Mouse (Mus musculus) kidney, postnatal 10 days (tissue): Measurements from ENCODE around the gene Sh3bp5l.
"Not testable (repeated sequence)": the region's sequence is repeated elsewhere in the genome, so short reads cannot be mapped to it uniquely, and the experiment has no call there.

Experiments
- DNase-seq: peaks from one replicate; pipeline ENCODE4 v3.0.0; 2021; ENCODE audit warnings: mixed read lengths

Sh3bp5l gene

DNA sequence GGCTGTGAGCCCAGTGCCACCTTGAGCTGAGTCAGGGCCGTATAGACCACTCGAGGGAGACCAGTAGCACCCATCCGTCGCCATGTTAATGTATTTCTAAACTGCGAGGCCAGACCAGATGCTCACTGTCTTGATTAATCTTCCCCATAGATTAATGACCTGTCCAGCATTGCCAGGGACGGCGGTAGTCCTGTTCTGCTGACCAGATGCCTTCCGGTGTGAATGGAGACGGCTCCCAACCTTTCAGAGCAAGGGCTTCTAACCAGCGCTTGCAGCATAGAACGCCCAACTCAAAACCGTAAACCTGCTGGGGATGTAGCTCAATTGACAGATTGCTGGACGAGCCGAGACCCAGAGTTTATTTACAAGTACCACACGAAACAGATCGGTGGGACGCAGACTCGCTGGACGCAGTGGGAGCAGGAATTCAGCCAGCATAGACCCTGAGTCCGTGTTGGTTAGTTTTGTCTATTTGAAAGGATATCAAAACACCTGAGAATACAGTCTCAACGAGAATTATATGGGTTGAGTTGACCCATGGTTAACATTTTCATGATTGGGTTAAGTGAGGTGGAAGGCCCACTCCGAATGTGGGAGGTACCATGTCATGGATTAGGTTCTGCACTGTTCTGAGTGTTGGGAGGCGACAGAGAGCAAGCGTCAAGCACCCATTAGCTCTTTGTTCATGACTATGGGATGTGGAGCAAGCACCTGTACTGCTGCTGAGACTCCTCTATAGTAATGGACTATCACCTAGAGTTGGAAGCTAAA, 6.8 kb upstream of the Sh3bp5l start:
- DNase-seq, result no peak

DNA sequence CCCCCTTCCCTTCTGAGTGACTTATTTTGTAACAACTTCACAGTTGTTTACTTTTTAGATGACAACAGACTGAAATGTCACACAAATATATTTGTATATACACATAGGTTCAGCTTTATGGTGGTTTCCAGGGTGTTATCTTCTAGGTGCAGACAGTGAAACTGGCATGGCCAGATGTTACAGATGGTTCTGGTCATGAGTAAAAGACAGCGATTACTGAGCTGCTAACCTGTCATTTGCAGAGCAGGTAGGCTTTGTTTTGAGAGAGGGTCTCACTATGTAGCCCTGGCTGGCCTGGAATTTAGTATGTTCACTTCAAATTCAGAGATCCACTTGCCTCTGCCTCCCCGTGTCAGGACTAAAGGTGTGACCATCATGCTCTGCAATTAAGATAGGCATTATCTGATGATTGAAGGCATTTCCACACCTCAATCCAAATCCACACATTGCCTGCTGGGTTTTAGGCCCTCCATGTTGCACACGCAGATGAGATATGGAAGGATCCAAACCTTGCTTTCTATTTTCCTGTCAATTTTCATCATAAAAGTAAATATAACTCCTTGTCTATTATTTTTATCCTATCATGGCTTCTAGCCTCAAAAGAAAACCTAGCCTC, 5.8 kb upstream of the Sh3bp5l start:
- no peak for DNase-seq

DNA sequence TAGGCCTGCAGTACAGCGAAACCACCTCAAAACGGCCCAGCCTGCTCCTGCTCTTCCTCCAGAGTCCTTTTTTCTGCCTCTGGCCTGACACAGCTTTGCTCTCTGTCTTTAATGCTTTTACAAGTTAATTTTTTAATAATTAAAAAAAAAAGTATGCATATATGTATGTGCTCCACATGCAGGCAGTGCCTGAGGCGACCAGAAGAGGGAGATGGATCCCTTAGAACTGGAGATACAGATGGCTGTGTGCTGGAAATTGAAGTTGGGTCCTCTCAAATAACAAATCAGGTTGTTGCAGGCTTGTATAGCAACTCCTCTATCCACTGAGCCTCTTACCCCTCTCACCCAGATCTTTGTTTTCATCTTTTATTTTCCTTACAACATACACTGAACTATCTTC, 3.7 kb upstream of the Sh3bp5l start:
- no peak for DNase-seq

DNA sequence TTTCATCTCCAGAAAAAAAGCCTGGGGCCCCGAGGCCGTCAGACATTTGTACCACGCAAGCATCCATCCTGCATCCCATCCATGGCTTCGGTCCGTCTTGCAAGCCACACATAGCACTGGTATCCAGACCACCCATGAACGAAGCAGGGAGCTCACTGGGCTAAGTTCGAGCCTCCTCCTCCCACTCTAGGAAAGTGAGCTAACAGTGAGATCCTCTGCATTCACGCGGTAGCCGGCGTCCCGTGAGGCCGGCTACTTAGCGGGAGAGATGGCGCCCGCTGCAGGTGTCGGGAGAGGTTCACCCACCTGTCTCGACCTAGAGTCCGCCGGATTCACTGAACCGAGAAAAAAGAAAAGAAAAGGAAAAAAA, 633 bp upstream of the Sh3bp5l start:
- no peak for DNase-seq

DNA sequence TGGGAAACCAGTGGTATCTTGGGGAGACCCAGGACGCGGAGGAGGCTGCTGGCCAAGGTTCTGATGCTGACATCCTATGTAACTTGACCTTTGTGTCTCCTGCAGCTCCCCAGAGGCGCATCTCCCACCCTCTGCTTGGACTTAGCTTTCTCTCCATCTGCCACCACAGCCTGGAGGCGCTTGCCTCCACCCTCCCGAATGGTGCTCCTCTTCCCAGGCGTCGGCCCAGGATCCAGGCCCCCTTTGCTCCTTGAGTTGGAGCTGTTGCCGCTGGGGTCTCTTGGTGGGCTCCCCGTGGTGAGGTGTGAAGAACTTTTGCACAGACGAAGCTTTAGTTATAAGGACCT, 598 bp downstream of the Sh3bp5l start:
- no peak for DNase-seq

DNA sequence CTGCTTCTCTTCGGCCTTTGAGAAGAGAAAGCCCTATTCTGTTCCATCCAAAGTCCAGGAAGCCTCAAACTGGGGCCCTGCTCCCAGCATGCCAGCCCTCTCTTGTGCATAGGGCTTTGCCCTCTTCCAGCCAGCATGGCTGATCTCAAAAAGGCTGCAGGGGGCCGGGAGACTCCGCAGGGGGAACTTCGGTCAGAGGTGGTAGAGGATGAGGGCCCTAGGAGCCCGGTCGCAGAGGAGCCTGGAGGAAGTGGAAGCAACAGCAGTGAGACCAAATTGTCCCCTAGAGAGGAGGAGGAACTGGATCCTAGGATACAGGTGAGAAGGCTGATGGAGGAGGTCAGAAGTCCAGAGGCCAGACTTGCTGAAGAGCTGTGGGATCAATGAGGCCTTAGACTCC, 1.0 kb downstream of the Sh3bp5l start:
- no peak for DNase-seq

DNA sequence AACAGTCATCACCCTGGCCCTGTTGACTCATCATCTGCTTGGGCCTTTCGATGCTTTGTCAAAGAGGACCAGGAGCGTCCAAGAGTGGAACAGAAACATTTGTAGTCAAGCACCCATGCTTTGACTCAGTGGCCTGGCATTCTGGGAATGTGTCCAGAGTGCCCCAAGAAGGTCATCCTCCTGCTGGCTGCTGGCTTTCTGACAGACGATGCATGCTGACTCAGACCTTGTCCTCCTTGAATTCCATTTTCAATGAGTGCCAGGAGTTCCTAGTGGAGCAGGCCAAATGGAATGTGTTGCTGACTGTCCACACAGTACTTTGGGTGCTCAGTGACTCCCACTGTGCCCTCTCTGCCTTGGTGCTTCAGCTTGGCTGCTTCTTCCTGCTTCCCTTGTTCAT, 4.2 kb downstream of the Sh3bp5l start:
- peak; percentile 61 for DNase-seq

DNA sequence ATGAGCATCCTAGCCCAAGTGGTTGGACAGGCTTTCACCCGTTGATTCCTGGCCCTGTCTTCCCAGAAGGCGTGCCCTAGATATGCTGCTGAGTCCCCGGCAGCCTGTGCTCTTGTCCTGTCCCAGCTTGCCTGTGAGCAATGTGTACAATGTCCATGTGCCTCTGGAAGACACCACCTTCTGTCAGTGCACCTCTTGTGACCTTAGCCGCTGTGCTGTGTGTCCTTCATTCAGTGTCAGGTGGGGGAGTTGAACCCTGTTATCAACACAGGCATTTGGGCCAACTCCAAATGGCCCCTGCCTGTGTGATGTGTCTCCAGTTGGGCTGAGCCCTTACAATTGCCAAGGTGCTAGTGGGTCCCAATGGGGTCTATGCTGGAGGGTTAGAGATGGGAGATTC, 16.2 kb downstream of the Sh3bp5l start:
- DNase-seq, result no peak

DNA sequence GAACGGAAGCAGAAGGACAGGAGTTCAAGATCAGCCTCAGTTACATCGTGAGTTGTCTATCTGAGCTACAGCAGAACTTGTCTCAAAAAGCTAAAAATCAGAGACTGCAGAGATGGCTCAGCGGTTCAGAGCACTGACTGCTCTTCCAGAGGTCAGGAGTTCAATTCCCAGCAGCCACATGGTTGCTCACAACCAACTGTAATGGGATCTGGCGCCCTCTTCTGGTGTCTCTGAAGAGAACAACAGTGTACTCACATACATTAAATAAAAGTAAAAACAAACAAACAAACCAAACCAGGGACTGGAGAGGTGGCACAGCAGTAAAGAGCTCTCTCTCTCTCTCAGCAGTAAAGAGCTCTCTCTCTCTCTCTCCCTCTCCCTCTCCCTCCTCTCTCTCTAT, 20.1 kb downstream of the Sh3bp5l start:
- no peak for DNase-seq

DNA sequence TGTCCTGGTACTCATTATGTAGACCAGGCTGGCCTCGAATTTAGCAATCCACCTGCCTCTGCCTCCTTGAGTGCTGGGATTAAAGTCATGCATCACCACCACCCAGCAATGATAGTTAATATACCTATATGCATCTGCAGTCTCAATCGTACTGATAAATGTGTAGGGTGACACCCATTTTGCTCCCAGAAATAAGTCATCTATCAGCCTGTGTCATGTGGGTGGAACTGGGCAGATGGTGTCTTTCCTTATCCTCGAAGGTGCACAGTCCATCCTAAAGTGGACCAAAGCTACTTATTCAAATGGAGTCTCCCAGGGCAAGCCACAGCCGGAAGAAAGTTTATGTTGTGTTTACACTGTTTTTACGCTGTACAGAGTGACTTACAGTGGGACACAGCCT, 20.7 kb downstream of the Sh3bp5l start:
- DNase-seq, result no peak

DNA sequence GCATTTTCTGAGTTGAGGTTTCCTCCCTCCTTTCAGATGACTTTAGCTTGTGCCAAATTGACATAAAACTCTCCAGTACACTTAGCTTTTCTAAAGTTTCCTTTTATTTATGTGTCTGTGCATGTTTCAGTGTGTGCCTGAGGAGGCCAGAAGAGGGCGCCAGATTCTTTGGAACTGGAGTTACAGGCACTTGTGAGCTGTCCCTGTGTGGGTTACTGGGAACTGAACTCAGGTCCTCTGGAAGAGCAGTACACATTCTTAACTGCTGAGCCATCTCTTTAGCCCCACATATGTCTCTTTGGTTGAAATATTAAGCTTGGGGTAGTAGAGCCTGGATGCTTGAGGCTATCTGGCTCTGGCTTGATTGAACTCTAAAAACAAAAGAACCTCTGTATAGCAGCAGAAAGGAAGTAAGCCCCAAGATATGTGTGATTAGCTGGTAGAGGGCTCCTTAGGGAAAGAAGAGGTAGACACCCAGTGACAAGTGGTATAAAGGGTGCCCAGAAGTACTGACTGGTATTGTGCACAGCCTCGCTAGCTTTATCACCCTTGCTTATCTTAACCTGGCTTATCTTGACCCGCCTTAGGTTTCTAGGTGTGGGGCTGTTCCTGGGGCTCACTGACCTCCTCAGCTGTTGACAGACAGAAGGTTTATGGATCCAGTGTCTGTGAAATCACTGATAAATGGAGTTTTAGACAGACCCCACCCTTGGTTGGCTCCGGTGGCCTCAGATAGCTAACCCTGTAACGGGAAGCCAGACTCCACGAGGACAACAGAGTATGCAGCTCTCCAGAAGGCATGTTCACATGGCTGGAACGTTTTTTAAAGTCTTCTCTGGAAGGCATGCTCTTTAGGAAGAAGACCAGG, 22.4 kb downstream of the Sh3bp5l start:
- DNase-seq, result no peak

DNA sequence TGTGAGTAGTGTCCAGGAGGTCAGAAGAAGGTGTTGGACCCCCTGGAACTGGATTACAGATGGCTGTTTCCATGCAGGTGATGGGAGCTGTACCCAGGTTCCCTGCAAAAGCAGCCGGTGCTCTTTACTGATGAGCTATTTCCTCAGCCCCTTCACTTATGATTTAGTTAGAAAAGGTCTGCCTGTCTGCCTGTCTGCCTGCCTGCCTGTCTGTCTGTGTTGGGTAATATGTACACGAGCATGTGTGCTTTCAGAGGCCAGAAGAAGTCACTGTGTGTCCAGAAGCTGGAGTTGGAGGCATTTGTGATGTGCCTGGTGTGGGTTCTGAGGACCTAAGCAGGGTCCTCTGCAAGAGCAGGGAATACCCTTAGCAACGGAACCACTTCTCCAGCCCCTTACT, 23.2 kb downstream of the Sh3bp5l start:
- no peak for DNase-seq

DNA sequence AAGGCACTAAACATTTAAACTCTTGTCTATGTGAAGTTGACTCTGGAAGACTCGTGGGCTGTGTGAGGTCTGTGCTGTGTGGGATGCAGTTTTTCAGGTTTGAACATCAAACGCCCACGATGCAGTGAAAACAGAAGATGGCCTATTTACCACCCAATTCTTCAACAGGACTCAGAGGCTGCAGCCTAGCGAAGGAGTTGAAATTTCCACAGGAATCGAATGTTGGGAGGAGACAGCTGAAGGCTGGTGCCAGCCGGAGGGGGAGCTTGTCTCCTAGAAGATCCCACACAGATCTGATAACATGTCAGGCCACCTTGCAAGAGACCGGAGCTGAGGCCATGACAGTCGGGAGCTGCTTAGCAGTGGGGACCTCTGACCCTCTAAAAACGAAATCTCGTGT, 24.0 kb downstream of the Sh3bp5l start:
- no peak for DNase-seq

DNA sequence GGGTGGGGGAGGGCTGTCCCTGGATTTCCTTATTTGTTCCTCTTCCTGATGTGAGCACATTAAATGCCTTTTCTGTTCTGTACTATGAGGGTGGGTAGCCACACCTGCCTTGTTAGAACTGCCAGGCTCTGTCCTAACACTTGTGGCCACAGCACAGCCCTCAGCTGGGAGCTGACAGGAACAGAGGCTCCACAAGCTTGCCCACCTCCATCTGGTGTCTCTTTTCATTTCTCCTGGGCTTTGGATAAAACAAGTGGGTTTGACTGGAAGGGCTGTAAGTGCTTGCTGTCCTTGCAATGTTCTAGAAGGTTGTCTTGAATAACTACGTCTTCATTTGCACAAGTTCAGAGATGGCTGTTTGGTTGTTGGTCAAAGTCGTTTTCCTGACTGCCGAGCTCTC, 24.4 kb downstream of the Sh3bp5l start:
- no peak for DNase-seq

DNA sequence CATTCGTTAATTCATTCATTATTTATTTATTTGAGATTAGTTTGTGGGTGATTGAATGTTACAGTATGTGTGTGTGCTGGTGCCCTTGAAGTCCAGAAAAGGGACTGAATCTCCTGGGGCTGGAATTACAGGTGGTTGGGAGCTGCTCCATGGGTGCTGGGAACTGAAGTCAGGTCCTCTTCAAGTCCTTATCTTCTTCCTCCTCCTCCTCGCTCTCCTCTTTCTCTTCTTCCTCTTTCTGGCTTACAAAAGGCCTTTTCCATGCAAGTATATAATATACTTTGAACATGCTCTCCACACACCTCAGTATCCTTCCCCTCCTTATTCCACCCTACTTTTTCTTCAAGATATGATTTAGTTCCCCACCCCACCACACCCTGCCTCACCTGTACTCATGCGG, 26.5 kb downstream of the Sh3bp5l start:
- no peak for DNase-seq

DNA sequence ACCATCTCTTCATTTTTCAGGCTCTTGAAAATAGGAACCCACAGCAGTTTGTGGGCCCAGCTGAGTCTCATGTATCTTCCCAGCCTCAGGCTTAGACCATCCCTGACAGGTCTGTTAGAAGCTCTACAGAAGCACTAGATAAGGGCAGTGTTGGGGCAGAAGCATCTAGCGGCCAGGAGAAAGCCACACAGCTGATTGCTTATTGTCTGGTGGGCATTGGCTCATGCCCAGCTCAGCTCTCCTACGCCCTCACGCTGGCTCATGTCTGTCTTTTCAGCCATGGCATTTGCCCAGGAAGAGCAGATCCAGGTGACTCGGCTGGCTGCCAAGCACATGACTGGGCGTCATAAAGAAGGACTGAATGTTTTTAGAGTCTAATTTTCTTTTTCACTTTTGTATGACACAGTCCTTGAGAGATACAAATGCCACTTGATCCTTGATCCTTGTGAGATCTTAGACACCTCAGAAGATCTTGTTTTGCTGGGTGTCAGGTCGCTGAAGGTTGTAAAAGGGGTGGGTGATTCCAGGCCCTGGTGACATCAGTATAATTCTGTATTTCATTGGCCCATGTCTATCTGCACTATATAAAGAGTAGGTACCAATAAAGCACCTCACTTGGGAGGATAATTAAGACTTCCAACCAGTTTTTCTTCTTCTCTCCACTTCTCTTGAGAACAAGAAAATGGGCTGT, 27.5 kb downstream of the Sh3bp5l start:
- peak; percentile 20 for DNase-seq

DNA sequence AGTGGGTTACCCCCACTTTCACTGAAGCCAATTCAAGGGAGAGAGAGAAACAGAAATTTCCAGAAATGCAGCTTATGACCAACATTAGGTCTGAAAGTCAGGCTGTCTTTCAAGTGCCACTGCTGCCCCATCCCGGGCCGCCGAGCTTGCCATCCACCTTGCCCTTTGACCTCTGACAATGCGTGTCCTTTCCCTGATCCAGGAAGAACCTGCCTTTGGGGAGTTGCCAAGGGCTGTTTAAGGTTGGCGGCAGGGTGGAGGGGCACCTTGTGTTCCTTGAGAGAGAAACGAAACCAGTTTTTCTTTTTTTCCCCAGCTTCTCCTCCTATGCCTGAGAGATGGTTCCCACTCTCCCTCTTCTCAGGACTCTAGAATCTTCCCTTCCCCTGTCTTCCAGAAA, 32.0 kb downstream of the Sh3bp5l start:
- not testable (repeated sequence) for DNase-seq

DNA sequence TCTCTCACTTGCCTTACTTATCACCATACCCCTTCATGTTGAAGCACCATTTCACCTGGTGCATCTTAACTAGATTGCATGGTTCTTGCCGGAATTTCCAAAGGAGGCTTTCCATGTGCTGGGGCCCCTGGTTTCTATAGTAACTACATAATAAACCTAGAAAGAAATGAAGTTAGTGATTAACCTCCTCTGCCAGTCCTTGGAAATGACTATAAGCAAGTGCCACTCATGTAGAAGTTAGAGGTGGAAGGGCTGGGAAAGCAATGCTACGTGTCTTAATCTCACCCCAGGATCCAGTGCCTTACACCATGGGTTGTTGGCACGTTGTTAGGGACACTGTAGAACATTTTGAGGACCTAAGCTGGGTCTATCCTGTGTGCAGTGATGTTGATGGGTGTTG, 33.9 kb downstream of the Sh3bp5l start:
- no peak for DNase-seq

DNA sequence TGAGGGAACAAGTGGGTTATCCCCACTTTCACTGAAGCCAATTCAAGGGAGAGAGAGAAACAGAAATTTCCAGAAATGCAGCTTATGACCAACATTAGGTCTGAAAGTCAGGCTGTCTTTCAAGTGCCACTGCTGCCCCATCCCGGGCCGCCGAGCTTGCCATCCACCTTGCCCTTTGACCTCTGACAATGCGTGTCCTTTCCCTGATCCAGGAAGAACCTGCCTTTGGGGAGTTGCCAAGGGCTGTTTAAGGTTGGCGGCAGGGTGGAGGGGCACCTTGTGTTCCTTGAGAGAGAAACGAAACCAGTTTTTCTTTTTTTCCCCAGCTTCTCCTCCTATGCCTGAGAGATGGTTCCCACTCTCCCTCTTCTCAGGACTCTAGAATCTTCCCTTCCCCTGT, 35.7 kb downstream of the Sh3bp5l start:
- not testable (repeated sequence) for DNase-seq

DNA sequence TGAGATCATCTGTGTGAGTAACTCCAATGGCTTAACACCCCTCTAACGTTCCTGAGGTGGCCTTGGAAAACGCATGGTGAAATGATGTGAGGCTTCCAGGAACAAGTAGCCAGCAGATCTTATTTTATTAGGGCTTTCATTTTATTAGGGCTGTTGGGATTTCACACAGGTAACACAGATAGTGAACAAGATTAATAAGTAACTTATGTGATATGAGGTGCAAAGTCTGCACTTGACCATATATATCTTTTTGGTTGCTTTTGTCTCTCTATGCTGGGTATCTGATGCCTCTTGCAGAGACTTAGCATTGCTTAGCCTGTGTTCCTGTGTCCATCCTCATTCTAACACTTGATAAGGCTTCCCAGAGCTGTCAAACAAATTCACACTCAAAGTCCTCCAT, 46.7 kb downstream of the Sh3bp5l start:
- no peak for DNase-seq

DNA sequence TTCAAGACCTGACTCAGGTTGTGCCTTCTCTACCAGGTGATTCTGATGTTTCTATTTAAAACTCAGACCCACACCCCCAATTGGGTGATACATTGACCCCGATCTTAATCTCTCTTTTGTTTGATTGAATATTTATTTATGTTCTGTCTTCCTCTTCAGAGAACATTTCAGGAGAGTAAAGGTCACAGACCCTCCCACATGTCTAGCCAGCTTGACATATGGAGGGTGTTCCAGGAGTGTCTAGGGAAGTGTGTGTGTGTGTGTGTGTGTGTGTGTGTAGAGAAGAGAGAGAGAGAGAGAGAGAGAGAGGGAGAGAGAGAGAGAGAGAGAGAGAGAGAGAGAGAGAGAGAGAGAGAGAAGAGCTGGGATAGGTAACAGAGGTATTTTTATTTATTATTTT, 47.2 kb downstream of the Sh3bp5l start:
- no peak for DNase-seq

DNA sequence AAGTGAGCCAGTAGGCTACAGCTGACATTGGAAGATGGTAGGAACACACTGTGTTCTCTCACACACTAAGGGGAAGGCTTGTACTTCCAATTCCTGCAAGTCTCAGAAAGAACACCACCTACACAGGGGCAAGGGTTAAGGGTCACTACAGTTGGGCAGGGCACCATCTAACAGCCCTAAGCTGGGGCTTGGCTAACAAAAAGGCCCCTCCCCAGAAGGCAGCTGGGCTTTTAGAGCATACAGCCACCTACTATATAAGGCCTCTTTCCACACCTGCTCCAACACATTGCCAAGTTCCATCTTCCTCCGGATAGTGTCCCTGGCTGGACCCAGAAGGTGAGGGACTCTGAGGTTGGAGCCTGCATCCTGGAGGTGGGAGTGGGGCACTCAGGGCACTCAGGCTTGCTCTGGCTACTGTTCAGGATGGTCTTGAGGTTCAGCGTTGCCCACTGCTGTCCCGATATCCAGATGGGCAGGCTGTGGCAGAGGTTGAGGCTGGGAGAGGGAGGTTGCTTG, 48.3 kb downstream of the Sh3bp5l start, which contains the start of gene Lypd8:
Lypd8 (plus strand) TSS at position 281 of the 516 bp plus-strand sequence.
- no peak for DNase-seq

DNA sequence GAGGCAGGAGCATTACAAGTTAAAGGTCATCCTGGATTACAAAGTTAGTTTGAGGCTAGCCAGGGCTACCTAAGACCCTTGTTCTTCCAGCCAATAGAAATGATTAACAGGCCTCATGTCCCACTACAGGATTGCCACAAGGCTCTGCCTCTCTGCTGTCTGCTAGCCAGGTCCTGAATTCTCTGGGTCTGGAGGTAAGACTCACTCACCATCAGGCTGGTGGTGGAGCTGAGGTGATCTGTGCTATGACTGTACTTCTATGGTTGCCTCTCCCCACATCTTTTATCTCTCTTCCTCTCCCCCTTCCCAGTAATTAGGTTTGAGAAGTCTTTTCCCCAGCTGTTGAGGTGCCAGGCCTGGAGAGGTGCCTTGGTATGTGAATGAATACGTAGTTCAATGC, 49.0 kb downstream of the Sh3bp5l start:
- DNase-seq, result no peak
